Mouse (Mus musculus): ENCODE measurements around the gene Ppp1r37. TPM values are rescaled to one million over a fixed set of nuclear protein-coding genes. Genes with fewer than 3 reads are reported as not detected.
"Not testable (repeated sequence)": the region's sequence is repeated elsewhere in the genome, so short reads cannot be mapped to it uniquely, and the experiment has no call there.

Gene Ppp1r37
- polyA plus RNA-seq, 1 experiment from 2014 or later: 30.3 TPM

DNA sequence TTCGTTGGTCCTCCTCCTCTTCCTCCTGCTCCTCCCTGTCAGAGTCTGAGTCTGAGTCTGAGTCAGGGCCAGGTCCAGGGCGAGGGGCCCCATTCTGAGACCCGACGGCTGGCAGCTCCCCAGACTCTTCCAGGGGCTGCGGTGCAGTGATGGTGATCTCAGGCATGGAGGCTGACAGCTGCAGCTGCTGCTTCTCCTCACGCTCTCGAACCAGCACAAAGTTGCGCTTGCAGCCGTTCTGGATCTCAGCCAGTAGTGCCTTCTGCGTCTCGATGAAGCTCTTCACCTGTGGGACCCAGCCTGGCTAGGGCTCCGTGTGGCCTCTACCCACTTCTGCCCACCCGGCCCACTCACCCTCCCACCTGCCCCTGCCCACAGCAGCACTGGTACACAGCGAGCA lies 30.6 kb downstream of the Ppp1r37 start:
- H3K4me3 ChIP-seq: no peak overlapping the region

DNA sequence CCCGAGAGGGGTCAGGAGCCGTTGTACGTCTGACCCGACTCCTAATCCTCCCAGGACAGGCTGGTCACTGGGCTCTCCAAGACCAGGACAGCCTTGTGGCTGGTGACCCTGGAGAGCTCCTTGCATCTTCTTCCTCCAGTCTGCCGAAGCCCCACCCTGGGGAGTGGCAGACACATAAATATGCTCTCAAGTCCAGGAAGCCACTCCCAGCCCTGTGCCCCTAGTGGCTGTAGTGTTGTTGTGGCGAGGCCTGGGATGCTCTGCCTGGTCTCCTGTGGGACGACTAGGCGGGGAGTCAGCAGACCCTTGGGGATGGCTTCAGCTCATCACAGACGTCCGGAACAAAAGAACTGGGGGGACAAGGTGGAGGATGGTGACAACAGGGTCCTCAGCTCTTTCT lies 31.8 kb downstream of the Ppp1r37 start:
- no peaks in the 10 kb centered on the region for H3K27me3 ChIP-seq
- no peak overlapping the region for H3K4me2 ChIP-seq
- 0 out of 2 replicates have a peak overlapping the region, but pooled peaks have one; percentile 4 for H3K27ac ChIP-seq
- no peaks in the 10 kb centered on the region for H3K9me3 ChIP-seq
- WGBS: 71% methylated on average over 10 of the region's 10 CpGs
- no peak for ATAC-seq (ENCODE audit: insufficient number of reproducible peaks, insufficient read depth, low FRiP score, low TSS enrichment, low read depth)
- no peak overlapping the region for H3K4me3 ChIP-seq
- no peaks in the 10 kb centered on the region for H3K4me1 ChIP-seq
- peaks cover 69% of the 10 kb centered on the region for H3K36me3 ChIP-seq
- H3K9ac ChIP-seq: no peak overlapping the region

More for the DNA sequence above, 30.6 kb downstream of the Ppp1r37 start:
- Histone ChIP-seq H3K9me3 (no peaks in the 10 kb centered on the region), H3K36me3 (peaks cover 73% of the 10 kb centered on the region), H3K4me2 (no peak overlapping the region), H3K27ac (no peak overlapping the region), H3K9ac (no peak overlapping the region), H3K27me3 (no peaks in the 10 kb centered on the region), H3K4me1 (no peaks in the 10 kb centered on the region)
- 88% methylated on average over 14 of the region's 14 CpGs for WGBS
- 0 out of 2 replicates have a peak, but pooled peaks have one; percentile 1 for ATAC-seq (ENCODE audit: insufficient number of reproducible peaks, insufficient read depth, low FRiP score, low TSS enrichment, low read depth)

DNA sequence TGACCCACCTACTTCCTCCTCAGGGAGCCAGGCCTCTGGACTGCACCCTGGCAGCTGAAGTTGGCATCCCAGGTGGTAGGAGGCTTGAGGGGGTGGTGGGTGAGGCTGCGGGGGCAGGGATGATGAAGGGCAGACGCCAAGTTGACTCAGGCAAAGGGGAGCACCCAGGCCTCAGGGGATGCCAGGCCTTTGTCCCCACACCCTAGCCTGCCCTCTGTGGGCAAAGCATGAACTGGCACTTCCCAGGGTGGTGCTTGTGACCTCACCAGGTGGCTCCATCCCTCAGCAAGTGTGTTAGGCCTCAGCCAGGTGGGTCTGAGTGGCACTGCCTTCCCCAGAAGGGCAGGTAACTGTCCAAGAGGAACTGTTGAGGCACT lies 37.8 kb downstream of the Ppp1r37 start:
- H3K4me3 ChIP-seq: peak overlapping the region; percentile 44; the same call in 1 of the 2 replicates
- H3K9me3 ChIP-seq: no peaks in the 10 kb centered on the region
- no peak overlapping the region for H3K9ac ChIP-seq
- H3K4me2 ChIP-seq: no peak overlapping the region; the same call in 1 of the 2 replicates
- peaks cover 14% of the 10 kb centered on the region for H3K36me3 ChIP-seq
- H3K4me1 ChIP-seq: peaks cover 23% of the 10 kb centered on the region
- peaks cover 57% of the 10 kb centered on the region for H3K27me3 ChIP-seq
- WGBS: 31% methylated on average over 2 of the region's 2 CpGs
- no peak for ATAC-seq (ENCODE audit: insufficient number of reproducible peaks, insufficient read depth, low FRiP score, low TSS enrichment, low read depth)
- H3K27ac ChIP-seq: no peak overlapping the region

DNA sequence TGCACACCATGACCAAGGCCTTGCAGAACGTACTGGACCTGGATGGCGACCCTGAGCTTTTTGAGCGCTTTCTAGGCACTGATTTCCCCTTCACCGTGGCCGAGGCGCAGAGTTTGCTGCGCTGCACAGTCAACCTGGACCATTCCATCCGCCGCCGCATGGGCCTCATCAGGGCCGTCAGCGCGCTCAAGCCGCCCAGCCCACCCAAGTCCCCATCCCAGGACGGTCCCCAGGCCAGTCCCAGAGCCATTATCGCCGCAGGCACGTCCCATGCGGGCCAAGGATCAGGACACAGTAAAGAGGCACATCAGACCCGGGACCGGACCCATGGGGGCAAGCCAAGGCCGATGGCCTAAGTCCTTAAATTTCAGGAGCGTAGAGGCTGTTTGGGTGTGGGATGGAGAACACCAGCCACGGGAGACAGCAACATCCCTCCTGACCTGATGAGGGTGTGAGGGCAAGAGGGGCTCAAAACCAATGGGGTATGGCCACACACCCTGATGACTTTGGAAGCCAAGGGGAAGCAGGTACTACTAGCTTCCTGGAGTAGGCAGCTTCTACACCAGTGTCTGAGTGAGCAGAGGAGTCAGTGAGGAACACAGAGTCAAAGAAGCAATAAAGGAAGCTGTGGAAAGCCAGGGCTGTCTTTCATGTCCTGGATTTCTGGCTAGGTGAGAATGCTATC lies 38.3 kb downstream of the Ppp1r37 start:
- Histone ChIP-seq H3K36me3 (peaks cover 9% of the 10 kb centered on the region), H3K4me2 (peak overlapping the region; percentile 91), H3K27me3 (peaks cover 62% of the 10 kb centered on the region), H3K9ac (peak overlapping the region; percentile 65), H3K4me3 (peak overlapping the region; percentile 44), H3K27ac (no peak overlapping the region), H3K9me3 (no peaks in the 10 kb centered on the region), H3K4me1 (peaks cover 28% of the 10 kb centered on the region)
- no peak for ATAC-seq (ENCODE audit: insufficient number of reproducible peaks, insufficient read depth, low FRiP score, low TSS enrichment, low read depth)
- 14% methylated on average over 24 of the region's 24 CpGs for WGBS

GRCm38 (mm10) chr7:19523757-19524419 lies 39.0 kb downstream of the Ppp1r37 start:
- H3K36me3 ChIP-seq: peaks cover 2% of the 10 kb centered on the region; the same call in 1 of the 2 replicates
- no peak for ATAC-seq (ENCODE audit: insufficient number of reproducible peaks, insufficient read depth, low FRiP score, low TSS enrichment, low read depth)
- under 1% methylated on average over 64 of the region's 64 CpGs for WGBS
- peak overlapping the region; percentile 44 for H3K4me3 ChIP-seq
- peaks cover 69% of the 10 kb centered on the region for H3K27me3 ChIP-seq
- peaks cover 30% of the 10 kb centered on the region for H3K4me1 ChIP-seq
- H3K9me3 ChIP-seq: no peaks in the 10 kb centered on the region
- no peak overlapping the region for H3K27ac ChIP-seq
- peak overlapping the region; percentile 65 for H3K9ac ChIP-seq
- peak overlapping the region; percentile 91 for H3K4me2 ChIP-seq

DNA sequence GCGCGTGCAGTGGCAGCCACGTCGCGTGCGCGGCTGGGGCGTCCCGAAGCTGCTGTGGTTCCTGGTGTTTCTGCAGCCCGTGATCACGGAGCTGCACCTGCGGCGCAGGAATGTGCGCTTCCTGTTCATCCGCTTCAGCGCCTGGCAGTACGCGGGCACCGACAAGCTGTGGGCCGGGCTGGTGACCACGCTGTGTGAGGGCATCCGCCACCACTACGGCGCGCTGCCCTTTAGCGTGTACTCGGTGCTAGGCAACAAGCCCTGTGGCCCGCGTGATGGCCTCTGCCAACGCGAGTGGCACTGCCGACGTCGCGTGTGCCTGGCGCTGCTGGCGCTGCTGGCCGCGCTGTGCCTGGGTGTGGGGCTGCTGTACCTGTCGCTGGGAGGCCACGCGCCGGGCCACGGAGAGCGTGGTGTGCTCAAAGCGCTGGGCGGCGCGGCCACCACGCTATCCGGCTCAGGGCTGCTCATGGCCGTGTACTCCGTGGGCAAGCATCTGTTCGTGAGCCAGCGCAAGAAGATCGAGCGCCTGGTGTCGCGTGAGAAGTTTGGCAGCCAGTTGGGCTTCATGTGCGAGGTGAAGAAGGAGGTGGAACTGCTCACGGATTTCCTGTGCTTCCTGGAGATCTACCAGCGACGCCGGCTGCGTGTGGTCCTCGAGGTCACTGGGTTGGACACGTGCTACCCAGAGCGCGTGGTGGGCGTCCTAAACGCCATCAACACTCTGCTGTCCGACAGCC lies 39.7 kb downstream of the Ppp1r37 start:
- Histone ChIP-seq H3K27ac (no peak overlapping the region), H3K36me3 (no peaks in the 10 kb centered on the region), H3K9ac (peak overlapping the region; percentile 65)

DNA sequence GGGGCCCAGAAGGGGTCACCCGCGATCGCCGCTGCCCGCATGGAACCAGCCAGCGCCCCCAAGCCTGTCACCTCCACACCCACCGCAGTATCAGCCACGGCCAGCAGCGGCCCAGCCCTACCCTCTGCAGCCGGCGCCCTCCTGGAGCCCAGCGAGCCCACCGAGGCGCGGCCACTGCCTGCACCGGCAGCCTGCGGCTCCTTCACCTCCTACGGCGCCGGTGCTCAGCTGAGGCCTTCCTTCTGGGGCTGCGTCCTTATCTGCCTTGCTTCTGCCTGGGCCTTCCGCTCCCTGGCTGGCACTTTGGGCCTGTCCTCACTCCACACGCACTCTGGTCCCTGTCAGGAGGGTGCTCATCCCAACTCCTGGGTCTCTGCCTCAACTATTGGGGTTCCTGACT lies 42.8 kb downstream of the Ppp1r37 start:
- ATAC-seq (ENCODE audit: insufficient number of reproducible peaks, insufficient read depth, low FRiP score, low TSS enrichment, low read depth): no peak
- peak overlapping the region; percentile 53 for H3K4me2 ChIP-seq
- H3K27ac ChIP-seq: no peak overlapping the region
- WGBS: 5% methylated on average over 22 of the region's 23 CpGs
- peak overlapping the region; percentile 29 for H3K4me3 ChIP-seq
- H3K9me3 ChIP-seq: no peaks in the 10 kb centered on the region
- H3K36me3 ChIP-seq: no peaks in the 10 kb centered on the region
- H3K27me3 ChIP-seq: peaks cover 90% of the 10 kb centered on the region
- peaks cover 36% of the 10 kb centered on the region for H3K4me1 ChIP-seq
- H3K9ac ChIP-seq: peak overlapping the region; percentile 68

More for the DNA sequence above, 39.7 kb downstream of the Ppp1r37 start:
- Histone ChIP-seq H3K9me3 (no peaks in the 10 kb centered on the region), H3K4me1 (peaks cover 30% of the 10 kb centered on the region), H3K4me2 (peak overlapping the region; percentile 91), H3K4me3 (peak overlapping the region; percentile 44), H3K27me3 (peaks cover 76% of the 10 kb centered on the region)
- 13% methylated on average over 72 of the region's 72 CpGs for WGBS
- no peak for ATAC-seq (ENCODE audit: insufficient number of reproducible peaks, insufficient read depth, low FRiP score, low TSS enrichment, low read depth)

DNA sequence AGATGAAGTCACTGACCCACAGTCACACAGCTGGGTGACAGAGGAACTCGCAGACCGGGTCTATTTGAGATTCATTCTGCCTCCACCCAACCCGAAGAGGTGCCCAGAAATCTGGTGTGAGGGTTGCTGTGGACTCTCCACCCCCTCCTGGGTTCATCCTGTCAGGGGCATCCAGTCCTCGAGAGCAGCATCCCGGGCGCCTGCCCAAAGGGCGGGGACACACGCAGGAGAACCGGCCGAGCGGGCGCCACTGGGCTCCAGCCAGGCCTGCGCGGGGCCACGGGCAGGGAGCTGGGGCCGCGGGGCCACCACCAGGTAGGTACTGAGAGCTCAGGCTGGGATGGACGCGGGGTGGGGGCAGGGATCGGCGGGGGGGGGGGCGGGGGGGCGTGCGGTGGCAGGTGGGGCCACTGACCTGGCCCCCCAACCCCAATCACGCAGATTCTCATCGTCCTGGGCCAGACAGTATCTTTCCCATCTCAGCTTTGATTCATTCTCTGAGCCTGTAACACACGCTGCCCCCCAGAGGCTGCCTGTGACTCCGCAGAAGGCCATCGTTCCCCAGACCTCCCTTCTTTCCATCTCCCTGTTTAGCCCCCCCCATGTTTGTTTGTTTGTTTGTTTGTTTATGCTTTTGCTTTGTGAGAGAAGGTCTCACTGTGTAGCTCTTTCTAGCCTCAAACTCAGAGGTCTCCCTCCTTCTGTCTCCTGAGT lies 45.1 kb downstream of the Ppp1r37 start, which contains the start of gene Nkpd1:
Gene Nkpd1, plus strand, starts transcription at position 187 of the 714 bp plus-strand sequence.
- peak within 1 kb of the TSS; percentile 65 for H3K9ac ChIP-seq
- no peak for ATAC-seq (ENCODE audit: insufficient number of reproducible peaks, insufficient read depth, low FRiP score, low TSS enrichment, low read depth)
- 6% methylated on average over 20 of the region's 29 CpGs for WGBS
- H3K4me3 ChIP-seq: peak within 1 kb of the TSS; percentile 22
- H3K9me3 ChIP-seq: no peaks in the 10 kb centered on the region
- H3K27ac ChIP-seq: no peak within 1 kb of the TSS
- peaks cover 68% of the 10 kb centered on the region for H3K27me3 ChIP-seq
- peaks cover 17% of the 10 kb centered on the region for H3K4me1 ChIP-seq
- H3K36me3 ChIP-seq: no peaks in the 10 kb centered on the region
- H3K4me2 ChIP-seq: peak within 1 kb of the TSS; percentile 51

- H3K4me2 ChIP-seq: no peak overlapping the region
- 80% methylated on average over 6 of the region's 6 CpGs for WGBS
- H3K9ac ChIP-seq: no peak overlapping the region
- peaks cover 14% of the 10 kb centered on the region for H3K27me3 ChIP-seq
- ATAC-seq (ENCODE audit: insufficient number of reproducible peaks, insufficient read depth, low FRiP score, low TSS enrichment, low read depth): no peak
- peaks cover 14% of the 10 kb centered on the region for H3K4me1 ChIP-seq
- H3K4me3 ChIP-seq: no peak overlapping the region
- no peaks in the 10 kb centered on the region for H3K9me3 ChIP-seq
- H3K36me3 ChIP-seq: no peaks in the 10 kb centered on the region; the same call in 1 of the 2 replicates
- H3K27ac ChIP-seq: no peak overlapping the region
Observed at GRCm38 (mm10) chr7:19512353-19512752, 50.5 kb downstream of the Ppp1r37 start.

- H3K27me3 ChIP-seq; H3K4me3 ChIP-seq; H3K9ac ChIP-seq; H3K9me3 ChIP-seq; H3K36me3 ChIP-seq; ATAC-seq (ENCODE audit: insufficient number of reproducible peaks, insufficient read depth, low FRiP score, low TSS enrichment, low read depth); H3K27ac ChIP-seq; H3K4me2 ChIP-seq: not testable (repeated sequence)
- peaks cover 15% of the 10 kb centered on the region for H3K4me1 ChIP-seq
- WGBS: 85% methylated on average over 7 of the region's 7 CpGs
Observed at GRCm38 (mm10) chr7:19511934-19512333, 50.9 kb downstream of the Ppp1r37 start.

GRCm38 (mm10) chr7:19509786-19510185 lies 53.1 kb downstream of the Ppp1r37 start:
- no peaks in the 10 kb centered on the region; the same call in 1 of the 2 replicates for H3K36me3 ChIP-seq
- H3K27me3 ChIP-seq: no peaks in the 10 kb centered on the region
- peaks cover 22% of the 10 kb centered on the region for H3K4me1 ChIP-seq
- no peak overlapping the region for H3K9ac ChIP-seq
- peak overlapping the region; percentile 79 for H3K4me3 ChIP-seq
- no peak overlapping the region for H3K27ac ChIP-seq
- no peaks in the 10 kb centered on the region for H3K9me3 ChIP-seq
- 95% methylated on average over 7 of the region's 7 CpGs for WGBS
- ATAC-seq (ENCODE audit: insufficient number of reproducible peaks, insufficient read depth, low FRiP score, low TSS enrichment, low read depth): no peak
- peak overlapping the region; percentile 96 for H3K4me2 ChIP-seq

Measured in embryonic facial prominence, embryonic 13.5 days (tissue).